Mouse (Mus musculus): ENCODE data around the gene Timm44. TPM values are rescaled to one million over a fixed set of nuclear protein-coding genes. Genes with fewer than 3 reads are reported as not detected.

The Timm44 gene
- total RNA-seq, 2 experiments from 2014 or later: 59.1 to 61.4 TPM

Other genes with a start within 250 kb of the Timm44 start
- gene Cd209f, start 170.1 kb downstream of the Timm44 start, total RNA-seq (2021): under 1 TPM; 0.37 to 0.43 TPM
- under 1 TPM in 1 of 2 experiments, not detected in 1; 0.22 TPM for gene Cd209g, start 141.8 kb downstream of the Timm44 start, total RNA-seq (2021)
- gene Evi5l, start 109.3 kb downstream of the Timm44 start, total RNA-seq (2021): 100 to 1,000 TPM in 1 of 2 experiments, 10 to 100 TPM in 1; 93.2 to 102 TPM
- gene Prr36, start 58.5 kb downstream of the Timm44 start, total RNA-seq (2021): 10 to 100 TPM; 38.4 to 41.3 TPM
- not detected for gene Lrrc8e, start 49.1 kb downstream of the Timm44 start, total RNA-seq (2021)
- 100 to 1,000 TPM; 109 to 116 TPM for gene Map2k7, start 37.2 kb downstream of the Timm44 start, total RNA-seq (2021)
- gene Gm49320, start 37.0 kb downstream of the Timm44 start, total RNA-seq (2021): under 1 TPM; 0.46 to 0.62 TPM
- 10 to 100 TPM in 1 of 2 experiments, 1 to 10 TPM in 1; 8.9 to 12.2 TPM for gene Tgfbr3l, start 27.7 kb downstream of the Timm44 start, total RNA-seq (2021)
- 10 to 100 TPM; 28.9 to 31.1 TPM for gene Snapc2, start 22.8 kb downstream of the Timm44 start, total RNA-seq (2021)
- 100 to 1,000 TPM; 524 to 546 TPM for gene Ctxn1, start 16.6 kb downstream of the Timm44 start, total RNA-seq (2021)
- gene Ccl25, start 49.3 kb upstream of the Timm44 start, total RNA-seq (2021): 10 to 100 TPM; 17.2 to 20.1 TPM
- gene Elavl1, start 49.5 kb upstream of the Timm44 start, total RNA-seq (2021): 10 to 100 TPM; 78.8 to 80.6 TPM
- gene Cers4, start 217.1 kb upstream of the Timm44 start, total RNA-seq (2021): 10 to 100 TPM; 42.6 to 44.2 TPM